Mouse (Mus musculus) kidney, embryonic 14.5 days (tissue): Measurements from ENCODE around the gene Pcp4. TPM values are rescaled to one million over a fixed set of nuclear protein-coding genes. Genes with fewer than 3 reads are reported as not detected.

Experiments
- ATAC-seq: fragments of 200-750 bp; cut with Nextera tagmentation; 2 replicates; pipeline ENCODE4 v1.8.0; 2017; ENCODE audit warnings: moderate number of reproducible peaks, mild to moderate bottlenecking, moderate TSS enrichment, moderate library complexity; ENCODE audit not compliant: low FRiP score, low TSS enrichment
- H3K27ac ChIP-seq: fragments of 300-500 bp; sonication (generic); 2 replicates; pipeline ENCODE4 v1.5.1; 2014; ENCODE audit warnings: low read depth, mild to moderate bottlenecking, low read length, moderate library complexity, mixed read lengths
- H3K27me3 ChIP-seq: fragments of 300-500 bp; sonication (generic); 2 replicates; pipeline ENCODE4 v1.6.1; 2014; ENCODE audit warnings: mild to moderate bottlenecking, low read length; ENCODE audit not compliant: control insufficient read depth, insufficient read depth
- H3K36me3 ChIP-seq: fragments of 300-500 bp; sonication (generic); 2 replicates; pipeline ENCODE4 v1.6.1; 2014; ENCODE audit warnings: low read length, mixed read lengths; ENCODE audit not compliant: control insufficient read depth, insufficient read depth
- H3K4me1 ChIP-seq: fragments of 300-500 bp; sonication (generic); 2 replicates; pipeline ENCODE4 v1.6.1; 2014; ENCODE audit warnings: low read length, mixed read lengths; ENCODE audit not compliant: control insufficient read depth, insufficient read depth
- H3K4me2 ChIP-seq: fragments of 300-500 bp; sonication (generic); replicated peaks from 2 replicates; pipeline ENCODE4 v1.6.1; 2014; ENCODE audit warnings: low read depth, mild to moderate bottlenecking, low read length
- H3K4me3 ChIP-seq: fragments of 300-500 bp; sonication (generic); 2 replicates; pipeline ENCODE4 v1.5.1; 2014; ENCODE audit warnings: mild to moderate bottlenecking, low read length
- H3K9ac ChIP-seq: fragments of 300-500 bp; sonication (generic); 2 replicates; pipeline ENCODE4 v1.6.1; 2014; ENCODE audit warnings: low read depth, mild to moderate bottlenecking, low read length, moderate library complexity
- H3K9me3 ChIP-seq: fragments of 300-500 bp; sonication (generic); 2 replicates; pipeline ENCODE4 v1.6.1; 2016; ENCODE audit warnings: low read length; ENCODE audit not compliant: control insufficient read depth
- WGBS: fragments of 180-500 bp; shearing (Covaris S2); extraction: QIAGEN DNeasy Blood & Tissue Kit; methylation state at CpG from one replicate; pipeline ENCODE4 v1.1.7; 2014; 5-methylcytosine and 5-hydroxymethylcytosine counted together
- polyA plus RNA-seq: library from polyadenylated mRNA; unstranded; fragments of >200 nt; fragmentation: Nextera tagmentation; extraction: Ambion mirVana; gene quantifications from 2 replicates; pipeline ENCODE4 v1.2.1, GENCODE M21; 2014

Gene Pcp4
- polyA plus RNA-seq, 1 experiment from 2014 or later: 80.1 TPM

- Histone ChIP-seq H3K4me1 (peaks cover 13% of the 10 kb centered on the region; the same call in 1 of the 2 replicates), H3K4me2 (no peak overlapping the region), H3K27ac (no peak overlapping the region), H3K27me3 (no peaks in the 10 kb centered on the region), H3K9me3 (no peaks in the 10 kb centered on the region), H3K36me3 (no peaks in the 10 kb centered on the region), H3K9ac (no peak overlapping the region), H3K4me3 (no peak overlapping the region)
- WGBS: 60% methylated on average over 4 of the region's 4 CpGs
- ATAC-seq: no peak
Measured at GRCm38 (mm10) chr16:96469640-96470039, 2.2 kb downstream of the Pcp4 start.

GRCm38 (mm10) chr16:96472361-96472760 lies 5.0 kb downstream of the Pcp4 start:
- H3K9ac ChIP-seq: no peak overlapping the region
- H3K4me1 ChIP-seq: peaks cover 13% of the 10 kb centered on the region; the same call in 1 of the 2 replicates
- H3K4me3 ChIP-seq: no peak overlapping the region
- no peaks in the 10 kb centered on the region for H3K36me3 ChIP-seq
- 0 out of 2 replicates have a peak overlapping the region, but pooled peaks have one; percentile 6 for H3K4me2 ChIP-seq
- H3K9me3 ChIP-seq: no peaks in the 10 kb centered on the region
- 23% methylated on average over 5 of the region's 5 CpGs for WGBS
- no peak for ATAC-seq
- H3K27me3 ChIP-seq: no peaks in the 10 kb centered on the region
- no peak overlapping the region for H3K27ac ChIP-seq

GRCm38 (mm10) chr16:96472816-96473215 lies 5.4 kb downstream of the Pcp4 start:
- peaks cover 13% of the 10 kb centered on the region; the same call in 1 of the 2 replicates for H3K4me1 ChIP-seq
- H3K4me2 ChIP-seq: 0 out of 2 replicates have a peak overlapping the region, but pooled peaks have one; percentile 6
- WGBS: 49% methylated on average over 7 of the region's 7 CpGs
- no peak overlapping the region for H3K27ac ChIP-seq
- H3K4me3 ChIP-seq: no peak overlapping the region
- no peaks in the 10 kb centered on the region for H3K9me3 ChIP-seq
- no peak overlapping the region for H3K9ac ChIP-seq
- no peaks in the 10 kb centered on the region for H3K36me3 ChIP-seq
- no peak for ATAC-seq
- H3K27me3 ChIP-seq: no peaks in the 10 kb centered on the region

GRCm38 (mm10) chr16:96474185-96474584 lies 6.8 kb downstream of the Pcp4 start:
- 46% methylated on average over 3 of the region's 3 CpGs for WGBS

GRCm38 (mm10) chr16:96481791-96482190 lies 14.4 kb downstream of the Pcp4 start:
- no peaks in the 10 kb centered on the region for H3K36me3 ChIP-seq

More at GRCm38 (mm10) chr16:96474185-96474584, 6.8 kb downstream of the Pcp4 start:
- Histone ChIP-seq H3K4me3 (no peak overlapping the region), H3K4me1 (peaks cover 11% of the 10 kb centered on the region; the same call in 1 of the 2 replicates), H3K27ac (no peak overlapping the region), H3K4me2 (no peak overlapping the region), H3K9me3 (no peaks in the 10 kb centered on the region), H3K27me3 (no peaks in the 10 kb centered on the region), H3K36me3 (no peaks in the 10 kb centered on the region), H3K9ac (no peak overlapping the region)
- ATAC-seq: peak; percentile 47; the same call in 1 of the 2 replicates

GRCm38 (mm10) chr16:96487007-96487684 lies 19.7 kb downstream of the Pcp4 start:
- ATAC-seq: no peak
- 0 out of 2 replicates have a peak, but pooled peaks cover 2% of the 10 kb centered on the region for H3K4me1 ChIP-seq
- H3K36me3 ChIP-seq: no peaks in the 10 kb centered on the region
- WGBS: 66% methylated on average over 11 of the region's 11 CpGs
- H3K27ac ChIP-seq: no peak overlapping the region
- no peak overlapping the region for H3K4me2 ChIP-seq
- no peak overlapping the region for H3K9ac ChIP-seq
- no peak overlapping the region for H3K4me3 ChIP-seq
- H3K27me3 ChIP-seq: no peaks in the 10 kb centered on the region
- H3K9me3 ChIP-seq: no peaks in the 10 kb centered on the region

More at GRCm38 (mm10) chr16:96481791-96482190, 14.4 kb downstream of the Pcp4 start:
- Histone ChIP-seq H3K9ac (no peak overlapping the region), H3K27me3 (no peaks in the 10 kb centered on the region), H3K9me3 (no peaks in the 10 kb centered on the region), H3K4me1 (0 out of 2 replicates have a peak, but pooled peaks cover 4% of the 10 kb centered on the region), H3K4me2 (no peak overlapping the region), H3K4me3 (no peak overlapping the region), H3K27ac (no peak overlapping the region)
- ATAC-seq: no peak
- WGBS: 90% methylated on average over 4 of the region's 4 CpGs

- WGBS: 56% methylated on average over 5 of the region's 5 CpGs
- no peak overlapping the region for H3K4me2 ChIP-seq
- H3K9ac ChIP-seq: no peak overlapping the region
- H3K9me3 ChIP-seq: no peaks in the 10 kb centered on the region
- no peaks in the 10 kb centered on the region for H3K36me3 ChIP-seq
- ATAC-seq: no peak
- no peak overlapping the region for H3K27ac ChIP-seq
- no peak overlapping the region for H3K4me3 ChIP-seq
- H3K4me1 ChIP-seq: 0 out of 2 replicates have a peak, but pooled peaks cover 2% of the 10 kb centered on the region
- no peaks in the 10 kb centered on the region for H3K27me3 ChIP-seq
Measured at GRCm38 (mm10) chr16:96488038-96488437, 20.6 kb downstream of the Pcp4 start.

GRCm38 (mm10) chr16:96491530-96491929 lies 24.1 kb downstream of the Pcp4 start:
- 0 out of 2 replicates have a peak, but pooled peaks cover 2% of the 10 kb centered on the region for H3K4me1 ChIP-seq
- H3K9me3 ChIP-seq: no peaks in the 10 kb centered on the region
- H3K27ac ChIP-seq: no peak overlapping the region
- no peak overlapping the region for H3K4me3 ChIP-seq
- 70% methylated on average over 3 of the region's 3 CpGs for WGBS
- no peak for ATAC-seq
- no peak overlapping the region for H3K4me2 ChIP-seq
- H3K9ac ChIP-seq: no peak overlapping the region
- H3K36me3 ChIP-seq: no peaks in the 10 kb centered on the region
- H3K27me3 ChIP-seq: no peaks in the 10 kb centered on the region

- ATAC-seq: no peak
- WGBS: 75% methylated on average over 6 of the region's 6 CpGs
- H3K4me1 ChIP-seq: 0 out of 2 replicates have a peak, but pooled peaks cover 2% of the 10 kb centered on the region
- H3K36me3 ChIP-seq: no peaks in the 10 kb centered on the region
- H3K27me3 ChIP-seq: no peaks in the 10 kb centered on the region
- H3K27ac ChIP-seq: no peak overlapping the region
- no peak overlapping the region for H3K4me3 ChIP-seq
- no peak overlapping the region for H3K9ac ChIP-seq
- no peaks in the 10 kb centered on the region for H3K9me3 ChIP-seq
- H3K4me2 ChIP-seq: no peak overlapping the region
Measured at GRCm38 (mm10) chr16:96494079-96494478, 26.7 kb downstream of the Pcp4 start.
